ENCODE assay signal across 13 mouse cellular contexts in the genomic region with DNA sequence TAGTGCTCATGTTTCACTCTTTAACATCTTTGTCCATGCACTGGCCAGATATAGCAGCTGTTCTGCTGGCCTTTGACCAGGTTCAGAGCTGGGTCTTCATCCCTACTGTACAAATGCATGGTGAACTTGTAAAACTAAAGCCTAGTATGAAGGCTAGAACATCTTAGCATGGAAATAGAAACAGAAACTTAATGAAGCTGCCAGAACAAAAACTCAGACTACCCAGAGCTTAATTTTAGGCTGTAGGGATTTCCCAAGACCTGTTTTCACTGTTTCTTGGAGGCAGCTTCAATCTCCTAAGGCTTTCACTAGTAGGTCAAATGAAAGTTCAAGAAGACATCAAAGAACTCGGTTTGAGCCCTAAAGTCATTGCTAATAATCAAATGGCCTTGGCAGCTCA.
"Had no signal": no experiment of that assay in that cellular context is flagged by ENCODE, and none has a peak within 500 bp of the region (broad histone marks: within the 10 kb centered on the region; RNA-seq: fewer than 3 reads in every experiment).

No protein-coding gene starts in this region.

- H3K4me2 ChIP-seq: liver, embryonic 13.5 days; midbrain, embryonic 11.5 days had no signal

- H3K36me3 ChIP-seq: liver, embryonic 13.5 days had no signal

- H3K4me1 ChIP-seq: liver, embryonic 13.5 days had no signal

- H3K9ac ChIP-seq: liver, embryonic 13.5 days had no signal

- H3K4me3 ChIP-seq: layer of hippocampus, adult 2 months; left cerebral cortex, adult 2 months; liver, embryonic 13.5 days had no signal

- H3K27me3 ChIP-seq: liver, embryonic 13.5 days had no signal

- H3K27ac ChIP-seq: kidney, postnatal 0 days; layer of hippocampus, adult 2 months; left cerebral cortex, adult 2 months; liver, embryonic 13.5 days had no signal

- DNase-seq: kidney, postnatal 25 days; layer of hippocampus, adult 9-11 months; liver, embryonic 13.5 days; lung, adult 2 months; lung, postnatal 14 days; lung, postnatal 4 days; midbrain, embryonic 14.5 days; thymus, adult 2 months; thymus, postnatal 14 days had no signal

- H3K9me3 ChIP-seq: liver, embryonic 13.5 days had no signal
